Mouse (Mus musculus): Measurements from ENCODE around the gene Aqp11. TPM values are rescaled to one million over a fixed set of nuclear protein-coding genes. Genes with fewer than 3 reads are reported as not detected.

The Aqp11 gene
- polyA plus RNA-seq, 1 experiment = 0.54 TPM

DNA sequence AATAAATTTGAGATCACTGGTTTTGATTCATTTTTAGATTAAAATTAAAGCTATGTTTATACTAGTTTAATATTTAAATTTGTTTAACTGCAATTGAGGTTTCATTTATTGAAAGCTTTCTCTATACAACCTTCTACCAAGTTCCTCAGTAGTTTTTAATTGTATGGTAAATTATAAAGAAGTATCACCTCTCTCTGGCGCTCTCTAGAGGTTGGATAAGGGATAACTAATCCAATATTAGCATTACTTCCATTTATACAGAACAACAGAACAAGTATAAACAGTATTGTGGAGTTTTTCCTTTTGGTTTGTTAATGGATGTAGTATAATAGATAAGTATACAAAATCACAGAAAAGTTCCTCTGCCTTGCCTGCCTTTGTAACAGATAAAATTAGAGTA lies 58.9 kb downstream of the Aqp11 start:
- H3K4me3 ChIP-seq (replicated peaks) = no peak overlapping the region
- H3K36me3 ChIP-seq (replicated peaks; ENCODE audit: low read length) = peaks cover 91% of the 10 kb centered on the region
- H3K27me3 ChIP-seq (replicated peaks) = no peaks in the 10 kb centered on the region
- H3K9me3 ChIP-seq = no peaks in the 10 kb centered on the region
- no peak for TF ChIP-seq FLI1 (IDR thresholded peaks at IDR 0.05; ENCODE audit: low read length)
- TF ChIP-seq GATA1 (IDR thresholded peaks at IDR 0.05; ENCODE audit: borderline replicate concordance, low read length) = no peak
- H3K4me1 ChIP-seq = no peaks in the 10 kb centered on the region

Other genes with a start within 250 kb of the Aqp11 start
- gene Aamdc, start 158.8 kb downstream of the Aqp11 start, polyA plus RNA-seq (2012; ENCODE audit: insufficient read depth, low replicate concordance) = 6.3 TPM in 1 of 2 replicates, not detected in the other
- gene Rsf1, start 158.4 kb downstream of the Aqp11 start, polyA plus RNA-seq (2012; ENCODE audit: insufficient read depth, low replicate concordance) = 2.4 and 10.3 TPM in 2 replicates
- gene Clns1a, start 41.7 kb downstream of the Aqp11 start, polyA plus RNA-seq (2012; ENCODE audit: insufficient read depth, low replicate concordance) = 12.3 and 28.6 TPM in 2 replicates
- 0.62 and 3.1 TPM in 2 replicates for gene Pak1, start 50.3 kb upstream of the Aqp11 start, polyA plus RNA-seq (2012; ENCODE audit: insufficient read depth, low replicate concordance)
- gene Gdpd4, start 181.7 kb upstream of the Aqp11 start, polyA plus RNA-seq (2012; ENCODE audit: insufficient read depth, low replicate concordance) = not detected in 2 replicates